Mouse (Mus musculus): ENCODE measurements around the gene Tsen15. TPM values are rescaled to one million over a fixed set of nuclear protein-coding genes. Genes with fewer than 3 reads are reported as not detected.
A peak's percentile ranks its signal among the peaks of the same experiment; 100 is the strongest.

Tsen15 gene
- polyA plus RNA-seq, 1 experiment from 2014 or later: 70.0 TPM

DNA sequence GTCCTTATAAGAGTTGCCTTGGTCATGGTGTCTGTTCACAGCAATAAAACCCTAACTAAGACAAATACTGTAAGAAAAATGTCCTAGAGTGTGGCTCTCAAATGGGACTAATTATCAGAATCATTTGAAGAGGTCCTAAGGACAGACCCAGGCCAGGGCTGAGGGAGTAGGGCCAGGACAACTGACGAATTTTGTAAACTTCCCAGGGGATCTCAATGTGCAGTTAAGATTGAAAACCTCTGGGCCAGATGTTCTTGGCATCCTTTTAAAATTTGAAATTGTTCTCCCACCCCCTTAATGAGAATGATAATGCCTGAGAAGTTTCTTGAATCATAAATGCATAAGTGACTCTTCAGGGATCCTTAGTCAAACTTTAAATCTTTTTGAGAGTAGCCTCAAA is 27.5 kb upstream of the Tsen15 start:
- H3K4me1 ChIP-seq (replicated peaks; ENCODE audit: control insufficient read depth, insufficient read depth, low read length): peaks cover 13% of the 10 kb centered on the region
- no peaks in the 10 kb centered on the region for H3K36me3 ChIP-seq (ENCODE audit: control insufficient read depth, insufficient read depth, low read length)
- H3K27ac ChIP-seq (ENCODE audit: low read length): no peak overlapping the region
- H3K9me3 ChIP-seq (ENCODE audit: control insufficient read depth, low read length): peaks cover 4% of the 10 kb centered on the region; the same call in 1 of the 2 replicates
- WGBS: 67% methylated on average over 1 of the region's 1 CpGs
- H3K4me2 ChIP-seq (ENCODE audit: low read depth, low read length): no peak overlapping the region
- no peak for ATAC-seq (ENCODE audit: low read depth)
- no peak overlapping the region for H3K4me3 ChIP-seq (ENCODE audit: low read length)
- H3K9ac ChIP-seq (ENCODE audit: low read length): no peak overlapping the region
- H3K27me3 ChIP-seq (ENCODE audit: control insufficient read depth, insufficient read depth, low read depth, low read length): no peaks in the 10 kb centered on the region

DNA sequence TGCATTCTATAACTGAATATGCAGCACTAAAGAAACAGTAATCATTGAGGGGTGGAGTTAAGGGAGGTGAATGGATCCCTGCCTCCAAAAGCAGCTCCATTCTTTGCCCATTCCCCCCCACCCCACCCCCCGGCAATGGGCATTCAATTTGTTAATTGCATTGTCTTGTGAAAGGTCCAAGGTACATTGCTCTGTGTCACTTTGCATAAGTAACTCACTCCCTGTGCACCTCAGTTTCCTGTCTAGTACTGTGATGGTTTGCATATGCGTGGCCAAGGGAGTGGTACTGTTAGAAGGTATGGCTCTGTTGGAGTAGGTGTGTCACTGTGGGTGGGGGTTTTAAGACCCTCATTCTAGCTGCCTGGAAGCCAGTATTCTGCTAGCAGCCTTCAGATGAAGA is 26.6 kb upstream of the Tsen15 start:
- no peak for ATAC-seq (ENCODE audit: low read depth)
- Histone ChIP-seq H3K9me3 (ENCODE audit: control insufficient read depth, low read length) (peaks cover 4% of the 10 kb centered on the region; the same call in 1 of the 2 replicates), H3K4me1 (replicated peaks; ENCODE audit: control insufficient read depth, insufficient read depth, low read length) (peaks cover 12% of the 10 kb centered on the region), H3K36me3 (ENCODE audit: control insufficient read depth, insufficient read depth, low read length) (no peaks in the 10 kb centered on the region), H3K9ac (ENCODE audit: low read length) (no peak overlapping the region), H3K27ac (ENCODE audit: low read length) (no peak overlapping the region), H3K27me3 (ENCODE audit: control insufficient read depth, insufficient read depth, low read depth, low read length) (no peaks in the 10 kb centered on the region), H3K4me3 (ENCODE audit: low read length) (no peak overlapping the region), H3K4me2 (ENCODE audit: low read depth, low read length) (no peak overlapping the region)
- 97% methylated on average over 2 of the region's 2 CpGs for WGBS

DNA sequence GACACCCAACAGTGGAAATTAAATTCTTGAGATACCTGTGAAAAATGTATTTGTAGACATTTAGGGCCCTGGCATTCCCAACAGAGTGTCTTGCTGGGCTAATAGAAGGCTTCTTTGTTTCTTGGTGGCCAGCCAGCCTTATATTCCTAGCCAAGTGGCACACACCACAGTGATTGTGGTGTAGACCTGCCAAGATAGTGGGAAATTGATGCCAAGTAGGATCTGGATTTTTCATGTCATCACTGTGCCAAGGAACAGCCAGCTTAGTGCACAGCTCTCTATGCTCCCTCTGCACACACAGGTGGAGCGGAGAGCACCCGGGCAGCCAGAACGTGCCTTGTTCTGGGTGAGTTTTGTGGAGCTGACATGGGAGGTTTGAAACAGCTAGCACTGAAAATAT is 24.2 kb upstream of the Tsen15 start:
- no peak overlapping the region for H3K9ac ChIP-seq (ENCODE audit: low read length)
- peaks cover 2% of the 10 kb centered on the region for H3K4me1 ChIP-seq (replicated peaks; ENCODE audit: control insufficient read depth, insufficient read depth, low read length)
- H3K27me3 ChIP-seq (ENCODE audit: control insufficient read depth, insufficient read depth, low read depth, low read length): no peaks in the 10 kb centered on the region
- H3K4me2 ChIP-seq (ENCODE audit: low read depth, low read length): no peak overlapping the region
- no peak overlapping the region for H3K4me3 ChIP-seq (ENCODE audit: low read length)
- ATAC-seq (ENCODE audit: low read depth): no peak
- no peak overlapping the region for H3K27ac ChIP-seq (ENCODE audit: low read length)
- 85% methylated on average over 3 of the region's 3 CpGs for WGBS
- H3K9me3 ChIP-seq (ENCODE audit: control insufficient read depth, low read length): peaks cover 4% of the 10 kb centered on the region; the same call in 1 of the 2 replicates
- H3K36me3 ChIP-seq (ENCODE audit: control insufficient read depth, insufficient read depth, low read length): no peaks in the 10 kb centered on the region

DNA sequence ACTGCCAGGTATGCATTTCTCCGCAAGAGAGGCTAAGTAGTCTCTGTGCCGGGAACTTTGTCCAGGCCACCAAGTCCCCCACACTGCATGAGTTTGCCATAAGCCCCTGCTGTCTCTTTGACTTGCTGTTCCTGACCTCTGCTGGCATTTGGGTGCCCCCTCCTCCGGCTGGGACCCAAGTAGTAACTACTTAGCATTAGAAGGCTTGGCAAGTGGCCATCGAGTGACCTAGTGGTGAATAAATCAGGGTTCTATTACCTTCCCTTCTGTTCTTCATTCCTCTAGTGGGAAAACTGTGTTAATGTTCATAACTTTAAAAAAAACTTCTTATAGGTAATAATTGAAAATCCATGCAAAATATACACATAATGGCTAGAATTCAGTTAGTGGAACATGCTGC is 22.9 kb upstream of the Tsen15 start:
- ATAC-seq (ENCODE audit: low read depth): no peak
- Histone ChIP-seq H3K27me3 (ENCODE audit: control insufficient read depth, insufficient read depth, low read depth, low read length) (no peaks in the 10 kb centered on the region), H3K9me3 (ENCODE audit: control insufficient read depth, low read length) (peaks cover 4% of the 10 kb centered on the region; the same call in 1 of the 2 replicates), H3K4me3 (ENCODE audit: low read length) (no peak overlapping the region), H3K36me3 (ENCODE audit: control insufficient read depth, insufficient read depth, low read length) (no peaks in the 10 kb centered on the region), H3K9ac (ENCODE audit: low read length) (no peak overlapping the region), H3K4me1 (replicated peaks; ENCODE audit: control insufficient read depth, insufficient read depth, low read length) (no peaks in the 10 kb centered on the region), H3K27ac (ENCODE audit: low read length) (no peak overlapping the region), H3K4me2 (ENCODE audit: low read depth, low read length) (no peak overlapping the region)
- WGBS: 76% methylated on average over 4 of the region's 4 CpGs

DNA sequence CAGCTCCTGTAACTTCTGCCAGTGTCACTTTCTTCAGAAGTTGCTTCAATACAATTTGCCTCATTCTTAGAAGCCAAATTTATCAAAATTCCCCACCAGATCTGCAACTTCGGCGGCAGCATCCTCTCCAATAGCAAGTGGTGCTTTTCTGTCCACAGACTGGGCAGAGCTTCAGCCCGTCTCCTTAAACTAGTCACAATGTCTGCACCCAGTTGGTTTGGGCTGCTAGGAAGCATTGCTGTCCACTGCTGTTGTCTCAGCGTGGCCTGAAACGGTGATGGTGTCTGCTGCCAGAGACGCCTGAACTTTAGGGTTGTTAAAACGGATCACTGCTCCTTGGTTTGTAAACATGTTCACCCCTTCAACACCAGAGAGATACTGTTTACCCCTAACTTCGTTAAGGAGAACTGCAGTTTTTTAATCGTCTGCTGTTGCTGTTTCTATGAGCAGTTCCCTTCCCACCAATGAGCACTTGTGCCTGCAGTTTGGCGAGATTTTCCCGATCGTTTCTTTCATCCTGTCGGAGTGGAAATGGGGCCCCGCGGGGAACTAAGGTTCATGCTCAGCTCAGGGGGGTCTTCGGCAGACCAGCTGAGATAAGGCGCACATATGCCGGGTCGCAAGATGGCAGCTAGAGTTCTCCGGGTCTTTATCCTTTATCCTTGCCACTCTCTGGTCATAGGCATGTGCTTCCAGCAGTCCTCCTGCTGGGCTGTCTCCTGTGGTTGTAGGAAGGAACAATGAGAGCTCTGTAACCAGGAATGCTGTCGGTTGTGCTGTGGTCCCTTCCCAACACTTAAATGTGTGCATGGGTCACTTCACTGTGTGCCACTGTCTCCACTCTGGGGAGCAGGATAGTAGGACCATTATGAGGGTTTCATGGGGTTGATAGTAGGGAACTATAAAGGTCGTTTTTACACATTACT is 20.8 kb upstream of the Tsen15 start:
- H3K27me3 ChIP-seq (ENCODE audit: control insufficient read depth, insufficient read depth, low read depth, low read length): no peaks in the 10 kb centered on the region
- WGBS: 28% methylated on average over 22 of the region's 22 CpGs
- no peak overlapping the region for H3K4me3 ChIP-seq (ENCODE audit: low read length)
- H3K36me3 ChIP-seq (ENCODE audit: control insufficient read depth, insufficient read depth, low read length): no peaks in the 10 kb centered on the region
- peaks cover 1% of the 10 kb centered on the region; the same call in 1 of the 2 replicates for H3K9me3 ChIP-seq (ENCODE audit: control insufficient read depth, low read length)
- no peak for ATAC-seq (ENCODE audit: low read depth)
- H3K9ac ChIP-seq (ENCODE audit: low read length): peak overlapping the region; percentile 10; the same call in 1 of the 2 replicates
- peak overlapping the region; percentile 29 for H3K4me2 ChIP-seq (ENCODE audit: low read depth, low read length)
- no peaks in the 10 kb centered on the region for H3K4me1 ChIP-seq (replicated peaks; ENCODE audit: control insufficient read depth, insufficient read depth, low read length)
- no peak overlapping the region for H3K27ac ChIP-seq (ENCODE audit: low read length)

DNA sequence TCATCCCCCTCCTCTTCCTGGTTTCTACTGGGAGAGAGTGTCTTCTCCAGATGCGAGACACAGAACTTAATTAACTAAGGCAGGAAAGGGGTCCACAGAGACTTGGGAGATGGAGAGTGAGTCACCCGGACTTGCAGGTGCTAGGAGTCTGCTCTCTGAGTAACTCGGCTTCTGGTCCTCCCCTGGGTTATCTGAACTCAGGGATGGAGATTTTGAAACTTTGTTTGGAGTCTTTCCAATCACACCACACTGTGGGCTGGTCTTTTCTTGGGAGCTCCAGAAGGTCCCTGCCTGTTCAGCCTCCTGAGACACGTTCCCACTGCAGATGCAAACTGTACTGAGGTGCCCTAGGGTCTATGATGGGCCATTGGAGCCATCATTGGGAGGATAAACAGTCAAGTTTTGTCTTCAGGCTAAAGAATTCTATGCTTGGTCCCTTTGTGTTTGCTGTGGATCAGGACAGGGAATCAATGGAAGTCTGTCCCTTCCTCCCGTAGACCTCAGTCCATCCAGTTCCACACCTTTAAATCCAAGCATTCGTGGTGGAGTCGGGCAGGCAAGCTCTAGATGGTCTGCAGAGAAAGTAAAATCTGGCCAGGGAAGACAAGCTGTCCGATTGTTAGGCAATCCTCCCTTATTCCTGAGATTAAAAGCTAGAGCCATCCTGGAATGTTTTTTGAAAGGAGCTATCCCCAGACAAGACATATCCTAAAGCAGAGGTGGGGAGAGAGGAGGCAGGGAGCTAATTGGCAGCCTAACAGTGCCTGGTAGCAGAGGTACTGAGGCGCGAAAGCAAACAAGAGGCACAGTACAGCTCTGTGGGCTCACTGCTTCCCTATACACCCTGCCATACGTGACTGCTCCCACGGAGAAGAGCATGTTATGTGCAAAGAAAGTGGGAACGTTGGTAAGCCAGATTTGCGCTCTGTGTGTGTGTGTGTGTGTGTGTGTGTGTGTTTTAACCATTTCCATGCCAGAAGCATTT is 14.4 kb upstream of the Tsen15 start:
- Histone ChIP-seq H3K27ac (ENCODE audit: low read length) (no peak overlapping the region), H3K4me2 (ENCODE audit: low read depth, low read length) (peak overlapping the region; percentile 96), H3K9me3 (ENCODE audit: control insufficient read depth, low read length) (peaks cover 5% of the 10 kb centered on the region), H3K4me1 (replicated peaks; ENCODE audit: control insufficient read depth, insufficient read depth, low read length) (no peaks in the 10 kb centered on the region; the same call in 1 of the 2 replicates), H3K4me3 (ENCODE audit: low read length) (peak overlapping the region; percentile 63), H3K36me3 (ENCODE audit: control insufficient read depth, insufficient read depth, low read length) (no peaks in the 10 kb centered on the region), H3K27me3 (ENCODE audit: control insufficient read depth, insufficient read depth, low read depth, low read length) (peaks cover 7% of the 10 kb centered on the region), H3K9ac (ENCODE audit: low read length) (peak overlapping the region; percentile 68; the same call in 1 of the 2 replicates)
- WGBS: 22% methylated on average over 14 of the region's 14 CpGs
- 0 out of 2 replicates have a peak, but pooled peaks have one; percentile 4 for ATAC-seq (ENCODE audit: low read depth)

DNA sequence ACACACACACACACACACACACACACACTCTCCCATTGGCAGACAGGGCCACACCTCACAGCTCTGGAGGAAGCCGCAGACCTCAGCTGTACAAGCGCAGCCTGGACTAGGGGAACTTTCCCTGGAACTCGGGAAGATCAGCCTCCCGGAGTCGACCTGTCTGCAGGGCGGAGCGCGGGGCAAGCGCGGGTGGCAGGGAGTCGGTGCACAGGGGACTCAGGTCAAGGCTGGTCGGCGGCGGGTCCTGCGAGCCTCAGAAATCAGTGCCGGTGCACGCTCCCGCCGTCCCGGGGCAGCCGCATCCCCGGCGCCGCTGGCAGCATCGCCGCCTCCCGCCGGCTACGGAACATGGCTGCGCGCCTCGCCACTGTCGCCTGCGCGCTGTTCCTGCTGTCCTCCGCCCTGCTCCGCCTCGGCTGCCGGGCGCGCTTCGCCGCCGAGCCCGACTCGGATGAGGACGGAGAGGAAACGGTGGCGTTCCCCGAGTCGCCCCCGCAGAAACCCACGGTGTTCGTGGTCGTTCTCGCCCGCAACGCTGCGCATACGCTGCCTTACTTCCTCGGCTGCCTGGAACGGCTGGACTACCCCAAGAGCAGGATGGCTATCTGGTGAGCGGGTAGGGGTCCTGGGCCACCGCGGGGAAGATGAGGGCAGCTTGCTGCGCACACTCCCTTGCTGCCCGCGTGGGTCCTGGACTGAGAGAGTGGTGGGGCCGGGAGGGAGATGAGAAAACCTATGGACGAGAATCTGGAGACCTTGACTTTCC is 13.5 kb upstream of the Tsen15 start, which contains the start of gene Colgalt2:
Gene Colgalt2, plus strand, starts transcription at position 41 of the 766 bp plus-strand sequence.
- Histone ChIP-seq H3K27ac (ENCODE audit: low read length) (no peak within 1 kb of the TSS), H3K36me3 (ENCODE audit: control insufficient read depth, insufficient read depth, low read length) (no peaks in the 10 kb centered on the region), H3K27me3 (ENCODE audit: control insufficient read depth, insufficient read depth, low read depth, low read length) (peaks cover 7% of the 10 kb centered on the region), H3K9ac (ENCODE audit: low read length) (peak within 1 kb of the TSS; percentile 68), H3K4me1 (replicated peaks; ENCODE audit: control insufficient read depth, insufficient read depth, low read length) (no peaks in the 10 kb centered on the region; the same call in 1 of the 2 replicates), H3K4me2 (ENCODE audit: low read depth, low read length) (peak within 1 kb of the TSS; percentile 96), H3K4me3 (ENCODE audit: low read length) (peak within 1 kb of the TSS; percentile 63), H3K9me3 (ENCODE audit: control insufficient read depth, low read length) (peaks cover 5% of the 10 kb centered on the region)
- ATAC-seq (ENCODE audit: low read depth): peak; percentile 81
- WGBS: under 1% methylated on average over 55 of the region's 70 CpGs

DNA sequence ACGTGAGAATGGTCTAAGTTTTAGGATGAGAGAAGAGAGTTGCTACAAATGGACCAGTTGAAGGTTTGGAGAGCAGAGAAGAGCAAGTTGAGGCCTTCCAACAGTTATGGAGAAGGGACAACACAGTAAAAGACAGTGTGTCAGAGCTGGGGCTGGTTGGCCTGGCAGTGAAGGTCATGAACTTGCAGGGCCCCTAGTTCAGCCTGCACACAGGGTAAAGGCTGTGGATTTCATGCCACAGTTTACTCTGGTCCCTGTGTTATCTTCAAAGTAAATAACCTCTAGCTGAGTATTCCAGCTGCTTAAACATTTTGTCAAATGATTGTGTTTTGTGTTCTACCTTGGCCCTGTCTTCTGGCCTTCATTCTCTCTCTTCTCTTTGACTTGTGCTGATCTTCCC is 12.2 kb upstream of the Tsen15 start:
- no peak for ATAC-seq (ENCODE audit: low read depth)
- H3K4me2 ChIP-seq (ENCODE audit: low read depth, low read length): no peak overlapping the region

More for the DNA sequence above, 12.2 kb upstream of the Tsen15 start:
- peaks cover 7% of the 10 kb centered on the region for H3K27me3 ChIP-seq (ENCODE audit: control insufficient read depth, insufficient read depth, low read depth, low read length)
- no peak overlapping the region for H3K27ac ChIP-seq (ENCODE audit: low read length)
- no peaks in the 10 kb centered on the region; the same call in 1 of the 2 replicates for H3K4me1 ChIP-seq (replicated peaks; ENCODE audit: control insufficient read depth, insufficient read depth, low read length)
- no peaks in the 10 kb centered on the region for H3K36me3 ChIP-seq (ENCODE audit: control insufficient read depth, insufficient read depth, low read length)
- no peak overlapping the region for H3K4me3 ChIP-seq (ENCODE audit: low read length)
- WGBS: 51% methylated on average over 1 of the region's 1 CpGs
- no peak overlapping the region for H3K9ac ChIP-seq (ENCODE audit: low read length)
- H3K9me3 ChIP-seq (ENCODE audit: control insufficient read depth, low read length): peaks cover 5% of the 10 kb centered on the region
